Mouse (Mus musculus) gastrocnemius, postnatal 25 days (tissue): ENCODE results near the gene Neil3. TPM values are rescaled to one million over a fixed set of nuclear protein-coding genes. Genes with fewer than 3 reads are reported as not detected.

Experiments
- total RNA-seq, 2 experiments: library from RNA; stranded (reverse); gene quantifications; 1 replicate in 1 of 2; 2 replicates in 1 of 2; pipeline ENCODE4 v1.2.3; 2021

Gene Neil3
- total RNA-seq, 2 experiments from 2014 or later, result 0.43 to 0.48 TPM

Other genes with a start within 250 kb of the Neil3 start
- 10 to 100 TPM; 11.0 to 15.3 TPM for gene Aga, start 127.3 kb downstream of the Neil3 start, total RNA-seq